Mouse (Mus musculus) midbrain, embryonic 11.5 days (tissue): ENCODE data around the gene Gm5751. TPM values are rescaled to one million over a fixed set of nuclear protein-coding genes. Genes with fewer than 3 reads are reported as not detected.
A peak's percentile ranks its signal among the peaks of the same experiment; 100 is the strongest.
"Not testable (repeated sequence)": the region's sequence is repeated elsewhere in the genome, so short reads cannot be mapped to it uniquely, and the experiment has no call there.

Source experiments
- ATAC-seq: fragments of 200-750 bp; cut with Nextera tagmentation; 2 replicates; pipeline ENCODE4 v1.8.0; 2017; ENCODE audit warnings: moderate TSS enrichment, moderate library complexity; ENCODE audit not compliant: low FRiP score
- DNase-seq: peaks from one replicate; pipeline ENCODE4 v3.0.0; 2015; ENCODE audit warnings: low spot score; ENCODE audit errors: missing footprints
- H3K27ac ChIP-seq: fragments of 300-500 bp; sonication (generic); 2 replicates; pipeline ENCODE4 v1.5.1; 2014; ENCODE audit warnings: low read depth, low read length
- H3K27me3 ChIP-seq: fragments of 300-500 bp; sonication (generic); 2 replicates; pipeline ENCODE4 v1.6.1; 2014; ENCODE audit warnings: mild to moderate bottlenecking, low read length, moderate library complexity, mixed read lengths; ENCODE audit not compliant: control insufficient read depth, insufficient read depth
- H3K36me3 ChIP-seq: fragments of 300-500 bp; sonication (generic); 2 replicates; pipeline ENCODE4 v1.6.1; 2014; ENCODE audit warnings: mild to moderate bottlenecking, low read length, moderate library complexity, mixed read lengths; ENCODE audit not compliant: control insufficient read depth, insufficient read depth
- H3K4me1 ChIP-seq: fragments of 300-500 bp; sonication (generic); 2 replicates; pipeline ENCODE4 v1.6.1; 2014; ENCODE audit warnings: low read length; ENCODE audit not compliant: control insufficient read depth, insufficient read depth
- H3K4me2 ChIP-seq: fragments of 300-500 bp; sonication (generic); 2 replicates; pipeline ENCODE4 v1.6.1; 2014; ENCODE audit warnings: mild to moderate bottlenecking, moderate library complexity
- H3K4me3 ChIP-seq: fragments of 300-500 bp; sonication (generic); 2 replicates; pipeline ENCODE4 v1.5.1; 2014; ENCODE audit warnings: low read depth, low read length
- H3K9ac ChIP-seq: fragments of 300-500 bp; sonication (generic); 2 replicates; pipeline ENCODE4 v1.6.1; 2014; ENCODE audit warnings: low read length
- H3K9me3 ChIP-seq: fragments of 300-500 bp; sonication (generic); 2 replicates; pipeline ENCODE4 v1.6.1; 2016; ENCODE audit warnings: low read length; ENCODE audit not compliant: control insufficient read depth
- WGBS: fragments of 180-500 bp; shearing (Covaris S2); extraction: QIAGEN DNeasy Blood & Tissue Kit; methylation state at CpG from one replicate; pipeline ENCODE4 v1.1.7; 2014; 5-methylcytosine and 5-hydroxymethylcytosine counted together
- polyA plus RNA-seq: library from polyadenylated mRNA; unstranded; fragments of >200 nt; fragmentation: Nextera tagmentation; extraction: Ambion mirVana; gene quantifications from 2 replicates; pipeline ENCODE4 v1.2.1, GENCODE M21; 2014

Gene Gm5751
- polyA plus RNA-seq, result not detected in 2 replicates

- not testable (repeated sequence) for H3K27me3 ChIP-seq, H3K9ac ChIP-seq, H3K4me2 ChIP-seq, H3K9me3 ChIP-seq, H3K27ac ChIP-seq, H3K36me3 ChIP-seq, H3K4me1 ChIP-seq, ATAC-seq, DNase-seq, H3K4me3 ChIP-seq
- 85% methylated on average over 3 of the region's 4 CpGs for WGBS
Observed at GRCm38 (mm10) chrX:8873953-8874352, at the start of gene Gm5751. Gene Gm5751 (plus strand): TSS chrX:8874253.

- Histone ChIP-seq H3K36me3 (no peaks in the 10 kb centered on the region), H3K9ac (no peak overlapping the region), H3K9me3 (no peaks in the 10 kb centered on the region), H3K4me3 (no peak overlapping the region), H3K27me3 (no peaks in the 10 kb centered on the region), H3K27ac (no peak overlapping the region), H3K4me2 (no peak overlapping the region), H3K4me1 (no peaks in the 10 kb centered on the region)
- peak; percentile 85 for DNase-seq
- no peak for ATAC-seq
Observed at GRCm38 (mm10) chrX:8832043-8832442, 42.0 kb upstream of the Gm5751 start.

GRCm38 (mm10) chrX:8843694-8844093, 30.4 kb upstream of the Gm5751 start, which contains the start of gene Gm6592:
Gene Gm6592 (plus strand): TSS chrX:8843994.
- H3K9ac ChIP-seq, result no peak within 1 kb of the TSS
- ATAC-seq, result no peak
- H3K36me3 ChIP-seq, result no peaks in the 10 kb centered on the region
- 66% methylated on average over 1 of the region's 1 CpGs for WGBS
- DNase-seq, result no peak
- no peak within 1 kb of the TSS for H3K4me3 ChIP-seq
- no peaks in the 10 kb centered on the region for H3K9me3 ChIP-seq
- no peak within 1 kb of the TSS for H3K4me2 ChIP-seq
- no peak within 1 kb of the TSS for H3K27ac ChIP-seq
- H3K27me3 ChIP-seq, result no peaks in the 10 kb centered on the region
- H3K4me1 ChIP-seq, result no peaks in the 10 kb centered on the region

- Histone ChIP-seq H3K4me2 (no peak overlapping the region), H3K36me3 (no peaks in the 10 kb centered on the region), H3K27me3 (no peaks in the 10 kb centered on the region), H3K27ac (no peak overlapping the region), H3K9ac (no peak overlapping the region), H3K4me3 (no peak overlapping the region), H3K9me3 (no peaks in the 10 kb centered on the region), H3K4me1 (no peaks in the 10 kb centered on the region)
- 86% methylated on average over 10 of the region's 10 CpGs for WGBS
- DNase-seq, result no peak
- no peak for ATAC-seq
Observed at GRCm38 (mm10) chrX:8852486-8852885, 21.6 kb upstream of the Gm5751 start.

GRCm38 (mm10) chrX:8864331-8864730, 9.7 kb upstream of the Gm5751 start:
- H3K4me3 ChIP-seq, H3K4me1 ChIP-seq, H3K9me3 ChIP-seq, H3K9ac ChIP-seq, H3K4me2 ChIP-seq, H3K27ac ChIP-seq, H3K36me3 ChIP-seq, H3K27me3 ChIP-seq: not testable (repeated sequence)
- 7% methylated on average over 3 of the region's 3 CpGs for WGBS
- peak; percentile 70; the same call in 1 of the 2 replicates for ATAC-seq
- DNase-seq, result peak; percentile 87

GRCm38 (mm10) chrX:8884336-8884735, 10.3 kb downstream of the Gm5751 start:
- ATAC-seq, result no peak
- Histone ChIP-seq H3K36me3 (no peaks in the 10 kb centered on the region), H3K9me3 (no peaks in the 10 kb centered on the region), H3K9ac (no peak overlapping the region), H3K27me3 (no peaks in the 10 kb centered on the region), H3K4me2 (no peak overlapping the region), H3K4me1 (no peaks in the 10 kb centered on the region), H3K4me3 (no peak overlapping the region), H3K27ac (no peak overlapping the region)
- WGBS, result 67% methylated on average over 4 of the region's 4 CpGs
- no peak for DNase-seq

GRCm38 (mm10) chrX:8891975-8892342, 17.9 kb downstream of the Gm5751 start:
- Histone ChIP-seq H3K4me2 (peak overlapping the region; percentile 60), H3K9ac (peak overlapping the region; percentile 78; the same call in 1 of the 2 replicates), H3K4me1 (no peaks in the 10 kb centered on the region), H3K9me3 (no peaks in the 10 kb centered on the region), H3K4me3 (peak overlapping the region; percentile 55), H3K27me3 (no peaks in the 10 kb centered on the region), H3K36me3 (no peaks in the 10 kb centered on the region), H3K27ac (no peak overlapping the region)
- no peak for DNase-seq
- ATAC-seq, result peak; percentile 49
- 39% methylated on average over 3 of the region's 9 CpGs for WGBS

- Histone ChIP-seq H3K4me3 (peak within 1 kb of the TSS; percentile 55), H3K27me3 (no peaks in the 10 kb centered on the region), H3K27ac (peak within 1 kb of the TSS; percentile 68), H3K36me3 (no peaks in the 10 kb centered on the region), H3K4me2 (peak within 1 kb of the TSS; percentile 60), H3K4me1 (no peaks in the 10 kb centered on the region), H3K9me3 (no peaks in the 10 kb centered on the region), H3K9ac (peak within 1 kb of the TSS; percentile 78)
- peak; percentile 87 for ATAC-seq
- WGBS, result 10% methylated on average over 43 of the region's 95 CpGs
- peak; percentile 90 for DNase-seq
Observed at GRCm38 (mm10) chrX:8892343-8893155, 18.5 kb downstream of the Gm5751 start, which contains the start of gene B630019K06Rik. Gene B630019K06Rik (plus strand): TSS chrX:8892382.

GRCm38 (mm10) chrX:8893182-8893651, 19.2 kb downstream of the Gm5751 start:
- no peaks in the 10 kb centered on the region for H3K9me3 ChIP-seq
- 14% methylated on average over 30 of the region's 42 CpGs for WGBS
- peak overlapping the region; percentile 68 for H3K27ac ChIP-seq
- DNase-seq (peak; percentile 89), ATAC-seq (peak; percentile 83)
- H3K27me3 ChIP-seq, result no peaks in the 10 kb centered on the region
- peak overlapping the region; percentile 60 for H3K4me2 ChIP-seq
- peak overlapping the region; percentile 78 for H3K9ac ChIP-seq
- H3K4me1 ChIP-seq, result no peaks in the 10 kb centered on the region
- H3K4me3 ChIP-seq, result peak overlapping the region; percentile 55
- no peaks in the 10 kb centered on the region for H3K36me3 ChIP-seq
